Mouse (Mus musculus) liver, embryonic 12.5 days (tissue): ENCODE data around the gene Fam53b. TPM values are rescaled to one million over a fixed set of nuclear protein-coding genes. Genes with fewer than 3 reads are reported as not detected.

Experiments
- ATAC-seq: fragments of 200-750 bp; cut with Nextera tagmentation; 2 replicates; pipeline ENCODE4 v1.8.0; 2017; ENCODE audit warnings: moderate number of reproducible peaks, mild to moderate bottlenecking, moderate library complexity
- H3K27ac ChIP-seq: fragments of 300-500 bp; sonication (generic); 2 replicates; pipeline ENCODE4 v1.5.1; 2016; ENCODE audit warnings: mild to moderate bottlenecking
- H3K27me3 ChIP-seq: fragments of 300-500 bp; sonication (generic); replicated peaks from 2 replicates; pipeline ENCODE4 v1.6.1; 2016; ENCODE audit warnings: mild to moderate bottlenecking, moderate library complexity
- H3K36me3 ChIP-seq: fragments of 300-500 bp; sonication (generic); 2 replicates; pipeline ENCODE4 v1.6.1; 2016; ENCODE audit warnings: mild to moderate bottlenecking, moderate library complexity
- H3K4me1 ChIP-seq: fragments of 300-500 bp; sonication (generic); 2 replicates; pipeline ENCODE4 v1.6.1; 2016
- H3K4me2 ChIP-seq: fragments of 300-500 bp; sonication (generic); 2 replicates; pipeline ENCODE4 v1.6.1; 2016; ENCODE audit warnings: mild to moderate bottlenecking, moderate library complexity
- H3K4me3 ChIP-seq: fragments of 300-500 bp; sonication (generic); 2 replicates; pipeline ENCODE4 v1.5.1; 2016; ENCODE audit warnings: mild to moderate bottlenecking, moderate library complexity
- H3K9ac ChIP-seq: fragments of 300-500 bp; sonication (generic); 2 replicates; pipeline ENCODE4 v1.6.1; 2016; ENCODE audit warnings: mild to moderate bottlenecking, moderate library complexity
- H3K9me3 ChIP-seq: fragments of 300-500 bp; sonication (generic); replicated peaks from 2 replicates; pipeline ENCODE4 v1.6.1; 2016; ENCODE audit warnings: mild to moderate bottlenecking, moderate library complexity
- WGBS: fragments of 180-500 bp; shearing (Covaris S2); methylation state at CpG from one replicate; pipeline ENCODE4 v1.1.7; 2016; ENCODE audit not compliant: insufficient replicate concordance; 5-methylcytosine and 5-hydroxymethylcytosine counted together
- polyA plus RNA-seq: library from polyadenylated mRNA; unstranded; fragments of >200 nt; fragmentation: Nextera tagmentation; extraction: Ambion mirVana; gene quantifications from 2 replicates; pipeline ENCODE4 v1.2.1, GENCODE M21; 2016

The Fam53b gene
- polyA plus RNA-seq, 1 experiment from 2014 or later = 28.8 TPM

- no peaks in the 10 kb centered on the region for H3K27me3 ChIP-seq
- no peak overlapping the region for H3K27ac ChIP-seq
- ATAC-seq = no peak
- H3K9ac ChIP-seq = no peak overlapping the region
- no peak overlapping the region for H3K4me3 ChIP-seq
- no peak overlapping the region for H3K4me2 ChIP-seq
- peaks cover 44% of the 10 kb centered on the region for H3K4me1 ChIP-seq
- H3K36me3 ChIP-seq = peaks cover 97% of the 10 kb centered on the region
- no peaks in the 10 kb centered on the region for H3K9me3 ChIP-seq
- WGBS = 87% methylated on average over 6 of the region's 6 CpGs
These were observed 53.0 kb downstream of the Fam53b start for GRCm38 (mm10) chr7:132760589-132761180.

GRCm38 (mm10) chr7:132759926-132760325 is 53.8 kb downstream of the Fam53b start:
- peaks cover 97% of the 10 kb centered on the region for H3K36me3 ChIP-seq
- no peaks in the 10 kb centered on the region for H3K9me3 ChIP-seq
- H3K4me3 ChIP-seq = no peak overlapping the region
- no peak overlapping the region for H3K9ac ChIP-seq
- WGBS = 88% methylated on average over 6 of the region's 6 CpGs
- peaks cover 44% of the 10 kb centered on the region for H3K4me1 ChIP-seq
- no peaks in the 10 kb centered on the region for H3K27me3 ChIP-seq
- ATAC-seq = no peak
- no peak overlapping the region for H3K4me2 ChIP-seq
- no peak overlapping the region for H3K27ac ChIP-seq

DNA sequence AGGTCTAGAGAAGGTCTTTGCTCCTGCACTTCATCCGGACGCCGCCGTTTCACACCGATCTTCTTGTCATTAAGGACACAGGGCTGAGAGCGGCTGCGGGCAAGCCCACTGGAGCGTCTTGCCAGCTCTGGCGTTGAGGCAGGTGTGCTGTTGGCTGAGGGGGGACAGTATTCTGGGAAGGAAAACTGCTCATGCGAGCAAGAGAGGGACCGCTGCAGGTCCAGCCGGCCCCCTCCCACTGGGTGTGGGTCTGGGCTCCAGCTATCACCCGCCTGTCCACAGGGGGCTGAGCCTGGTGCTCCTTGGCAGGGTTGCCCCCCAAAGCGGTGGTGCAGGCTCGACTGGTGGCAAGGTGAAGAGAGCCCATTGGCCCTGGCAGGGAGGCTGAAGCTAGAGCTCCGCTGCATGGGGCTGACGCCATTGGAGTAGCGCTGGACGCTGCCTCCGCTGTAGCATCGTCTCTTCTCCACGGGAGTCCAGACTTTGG is 54.2 kb downstream of the Fam53b start:
- Histone ChIP-seq H3K4me1 (peaks cover 44% of the 10 kb centered on the region), H3K27ac (no peak overlapping the region), H3K9ac (no peak overlapping the region), H3K9me3 (no peaks in the 10 kb centered on the region), H3K4me3 (no peak overlapping the region), H3K27me3 (no peaks in the 10 kb centered on the region), H3K36me3 (peaks cover 97% of the 10 kb centered on the region), H3K4me2 (no peak overlapping the region)
- 91% methylated on average over 22 of the region's 22 CpGs for WGBS
- no peak for ATAC-seq

GRCm38 (mm10) chr7:132758875-132759274 is 54.8 kb downstream of the Fam53b start:
- WGBS = 80% methylated on average over 5 of the region's 5 CpGs
- H3K9ac ChIP-seq = no peak overlapping the region
- H3K4me3 ChIP-seq = no peak overlapping the region
- peaks cover 47% of the 10 kb centered on the region for H3K4me1 ChIP-seq
- no peaks in the 10 kb centered on the region for H3K27me3 ChIP-seq
- H3K9me3 ChIP-seq = no peaks in the 10 kb centered on the region
- H3K27ac ChIP-seq = no peak overlapping the region
- peaks cover 97% of the 10 kb centered on the region for H3K36me3 ChIP-seq
- no peak overlapping the region for H3K4me2 ChIP-seq
- ATAC-seq = no peak

DNA sequence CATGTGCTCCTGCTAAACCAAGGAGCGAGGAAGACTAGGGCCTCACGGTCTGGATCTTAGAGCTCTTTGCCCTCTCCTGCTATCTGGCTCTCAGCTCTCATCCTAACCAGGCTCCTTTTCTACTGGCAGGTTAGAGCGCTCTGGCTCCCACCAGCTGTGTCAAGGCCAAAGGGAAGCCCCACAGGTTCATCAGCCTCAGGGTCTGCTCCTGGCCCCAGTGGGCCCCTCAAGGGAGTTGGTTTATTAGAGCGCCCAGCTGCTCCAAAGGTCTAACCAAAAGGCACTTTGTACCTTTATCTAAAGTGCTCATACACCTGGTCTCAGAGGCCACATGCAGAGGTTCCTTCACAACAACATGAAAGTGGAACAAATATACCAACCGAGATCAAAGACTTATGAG is 57.4 kb downstream of the Fam53b start:
- no peak overlapping the region; the same call in 1 of the 2 replicates for H3K27ac ChIP-seq
- whole genome bisulfite sequencing = 83% methylated on average over 5 of the region's 5 CpGs
- H3K4me1 ChIP-seq = peaks cover 44% of the 10 kb centered on the region
- peaks cover 99% of the 10 kb centered on the region for H3K36me3 ChIP-seq
- no peak overlapping the region for H3K4me2 ChIP-seq
- H3K9me3 ChIP-seq = no peaks in the 10 kb centered on the region
- H3K4me3 ChIP-seq = no peak overlapping the region
- H3K27me3 ChIP-seq = no peaks in the 10 kb centered on the region
- H3K9ac ChIP-seq = no peak overlapping the region
- ATAC-seq = no peak

- no peak overlapping the region for H3K4me3 ChIP-seq
These were observed 59.3 kb downstream of the Fam53b start for GRCm38 (mm10) chr7:132754389-132754750.

GRCm38 (mm10) chr7:132753518-132754388 is 59.9 kb downstream of the Fam53b start:
- no peak overlapping the region for H3K4me2 ChIP-seq
- peaks cover 45% of the 10 kb centered on the region for H3K4me1 ChIP-seq
- H3K4me3 ChIP-seq = no peak overlapping the region
- no peaks in the 10 kb centered on the region for H3K27me3 ChIP-seq
- no peak overlapping the region; the same call in 1 of the 2 replicates for H3K27ac ChIP-seq
- H3K9me3 ChIP-seq = no peaks in the 10 kb centered on the region
- peaks cover 100% of the 10 kb centered on the region for H3K36me3 ChIP-seq
- WGBS = 69% methylated on average over 4 of the region's 4 CpGs
- peak; percentile 35; the same call in 1 of the 2 replicates for ATAC-seq
- H3K9ac ChIP-seq = no peak overlapping the region; the same call in 1 of the 2 replicates

More at GRCm38 (mm10) chr7:132754389-132754750, 59.3 kb downstream of the Fam53b start:
- H3K27ac ChIP-seq = peak overlapping the region; percentile 45; the same call in 1 of the 2 replicates
- H3K27me3 ChIP-seq = no peaks in the 10 kb centered on the region
- 82% methylated on average over 3 of the region's 3 CpGs for WGBS
- peaks cover 45% of the 10 kb centered on the region for H3K4me1 ChIP-seq
- ATAC-seq = no peak
- no peak overlapping the region for H3K9ac ChIP-seq
- no peaks in the 10 kb centered on the region for H3K9me3 ChIP-seq
- peaks cover 100% of the 10 kb centered on the region for H3K36me3 ChIP-seq
- H3K4me2 ChIP-seq = no peak overlapping the region

GRCm38 (mm10) chr7:132751716-132752115 is 62.0 kb downstream of the Fam53b start:
- Histone ChIP-seq H3K4me3 (no peak overlapping the region), H3K4me2 (no peak overlapping the region), H3K9me3 (no peaks in the 10 kb centered on the region), H3K27me3 (no peaks in the 10 kb centered on the region), H3K4me1 (peaks cover 48% of the 10 kb centered on the region), H3K36me3 (peaks cover 99% of the 10 kb centered on the region), H3K27ac (no peak overlapping the region), H3K9ac (no peak overlapping the region)
- no peak for ATAC-seq
- 75% methylated on average over 2 of the region's 2 CpGs for WGBS

- H3K27me3 ChIP-seq = no peaks in the 10 kb centered on the region
- peaks cover 33% of the 10 kb centered on the region for H3K4me1 ChIP-seq
- H3K4me3 ChIP-seq = no peak overlapping the region
- H3K36me3 ChIP-seq = peaks cover 92% of the 10 kb centered on the region
- WGBS = 93% methylated on average over 11 of the region's 11 CpGs
- H3K9ac ChIP-seq = no peak overlapping the region
- H3K27ac ChIP-seq = no peak overlapping the region
- H3K9me3 ChIP-seq = no peaks in the 10 kb centered on the region
- H3K4me2 ChIP-seq = no peak overlapping the region
- ATAC-seq = no peak
These were observed 64.2 kb downstream of the Fam53b start for GRCm38 (mm10) chr7:132749504-132749903.

DNA sequence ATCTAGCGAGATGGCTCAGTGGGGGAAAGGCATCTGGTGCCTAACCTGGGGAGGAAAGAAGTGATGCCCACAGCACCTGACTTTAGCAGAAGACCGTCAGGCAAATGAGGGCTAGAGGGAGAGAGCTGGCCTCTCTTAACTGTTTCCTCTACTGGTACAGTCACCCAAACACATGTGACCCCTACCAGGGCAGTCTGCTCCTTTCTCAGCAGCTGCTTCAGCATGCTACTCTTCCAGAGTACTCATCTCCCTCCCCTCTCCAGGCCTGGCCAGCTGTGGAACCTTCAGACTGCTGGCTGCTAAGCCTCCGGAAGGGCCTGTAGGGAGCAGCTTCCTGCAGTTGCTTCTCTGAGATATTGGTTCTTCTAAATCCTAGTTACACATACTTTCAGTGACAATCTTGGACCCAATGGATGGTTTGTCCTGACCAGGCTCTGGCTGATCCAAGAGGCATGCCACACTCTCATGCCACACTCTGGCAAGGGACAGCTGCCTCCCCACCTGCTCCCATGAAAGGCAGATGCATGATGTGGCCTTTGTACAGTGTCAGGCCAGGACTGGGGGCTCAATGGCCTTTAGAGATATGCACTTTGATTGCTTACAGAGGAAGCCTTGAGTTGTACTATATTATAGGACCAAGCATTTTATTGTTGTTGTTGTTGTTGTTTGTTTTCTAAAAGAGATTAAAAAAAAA is 65.5 kb downstream of the Fam53b start:
- 68% methylated on average over 3 of the region's 3 CpGs for WGBS
- no peaks in the 10 kb centered on the region for H3K27me3 ChIP-seq
- no peaks in the 10 kb centered on the region for H3K9me3 ChIP-seq
- no peak overlapping the region for H3K9ac ChIP-seq
- H3K4me2 ChIP-seq = no peak overlapping the region
- ATAC-seq = no peak; the same call in 1 of the 2 replicates
- no peak overlapping the region for H3K4me3 ChIP-seq
- peaks cover 80% of the 10 kb centered on the region for H3K36me3 ChIP-seq
- peaks cover 21% of the 10 kb centered on the region; the same call in 1 of the 2 replicates for H3K4me1 ChIP-seq
- no peak overlapping the region for H3K27ac ChIP-seq

DNA sequence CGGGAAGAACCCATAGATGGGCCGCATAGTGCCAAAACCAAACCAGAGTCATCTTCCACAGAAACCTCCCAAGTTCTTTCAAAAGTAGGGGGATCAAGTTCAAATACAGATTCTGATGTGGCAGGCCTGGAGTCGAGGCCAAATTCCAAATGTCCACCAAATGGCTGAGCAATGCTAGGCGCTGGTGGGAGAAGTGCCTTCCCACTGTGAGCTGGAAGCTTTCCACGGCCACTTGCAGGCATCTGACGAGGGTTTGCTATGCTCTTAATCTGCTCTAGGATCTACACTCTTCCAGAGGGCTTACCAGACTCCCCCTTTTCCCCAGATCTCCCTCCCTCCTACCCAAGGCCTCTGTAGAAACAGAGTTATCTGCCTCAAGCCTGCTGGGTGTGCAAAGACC is 66.6 kb downstream of the Fam53b start:
- H3K9ac ChIP-seq = no peak overlapping the region
- H3K27ac ChIP-seq = no peak overlapping the region
- H3K4me1 ChIP-seq = peaks cover 32% of the 10 kb centered on the region
- H3K27me3 ChIP-seq = no peaks in the 10 kb centered on the region
- H3K36me3 ChIP-seq = peaks cover 79% of the 10 kb centered on the region
- 78% methylated on average over 6 of the region's 6 CpGs for WGBS
- H3K4me3 ChIP-seq = no peak overlapping the region
- no peaks in the 10 kb centered on the region for H3K9me3 ChIP-seq
- no peak overlapping the region for H3K4me2 ChIP-seq
- no peak for ATAC-seq

DNA sequence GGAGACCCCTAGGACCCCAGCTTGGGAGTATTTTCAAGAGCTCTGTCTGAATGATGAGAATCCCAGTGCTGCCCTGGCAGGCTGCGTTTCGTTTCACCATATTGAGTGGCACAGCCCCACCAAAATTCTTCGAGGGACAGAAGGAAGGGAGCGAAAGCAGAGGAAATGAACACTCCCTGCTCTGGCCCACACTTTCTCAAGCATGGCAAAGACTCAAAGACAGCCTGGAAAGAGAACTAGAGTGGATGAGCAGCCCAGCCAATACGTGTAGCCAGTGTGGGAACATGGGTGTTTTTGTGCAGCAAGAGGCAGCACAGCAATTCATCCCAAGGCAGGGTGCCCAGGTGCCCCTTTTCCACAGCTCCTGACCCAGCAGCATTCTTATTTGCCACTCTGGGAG is 70.8 kb downstream of the Fam53b start:
- H3K36me3 ChIP-seq = peaks cover 67% of the 10 kb centered on the region
- peaks cover 64% of the 10 kb centered on the region for H3K4me1 ChIP-seq
- no peak overlapping the region for H3K27ac ChIP-seq
- no peak overlapping the region for H3K9ac ChIP-seq
- H3K9me3 ChIP-seq = no peaks in the 10 kb centered on the region
- H3K27me3 ChIP-seq = no peaks in the 10 kb centered on the region
- H3K4me3 ChIP-seq = no peak overlapping the region
- ATAC-seq = no peak
- H3K4me2 ChIP-seq = no peak overlapping the region
- 81% methylated on average over 5 of the region's 5 CpGs for WGBS
